15 mouse cellular contexts compared by ENCODE assay signal in genomic region chr9:119523301-119523700, GRCm38 (mm10). TPM values are rescaled to one million over a fixed set of nuclear protein-coding genes. Genes with fewer than 3 reads are reported as not detected.
DNase-seq lines count a peak whose midpoint lies in the region; ATAC-seq lines count a peak whose summit lies in the region.
"Had no signal": no experiment of that assay in that cellular context is flagged by ENCODE, and none has a peak within 500 bp of the region (broad histone marks: within the 10 kb centered on the region; RNA-seq: fewer than 3 reads in every experiment).

No protein-coding gene starts in this region.

- H3K4me1 ChIP-seq in forebrain, embryonic 12.5 days = no peaks in the 10 kb centered on the region

- H3K4me2 ChIP-seq in forebrain, embryonic 12.5 days = no peak overlapping the region
- H3K4me2 ChIP-seq: embryonic facial prominence, embryonic 13.5 days; liver, embryonic 11.5 days had no signal

- 89% methylated on average over 8 of the region's 8 CpGs for WGBS in forebrain, embryonic 12.5 days

- peaks cover 23% of the 10 kb centered on the region for H3K27me3 ChIP-seq in forebrain, embryonic 12.5 days

- H3K27ac ChIP-seq in forebrain, embryonic 12.5 days = no peak overlapping the region
- H3K27ac ChIP-seq: embryonic facial prominence, embryonic 13.5 days; stomach, postnatal 0 days had no signal

- intact Hi-C loops in left cerebral cortex, postnatal 4 days (cut with DNase I) = no loop called here
- intact Hi-C loops in left cerebral cortex, postnatal 25 days (cut with DNase I) = no loop called here
- intact Hi-C loops in heart, postnatal 36 days (cut with DNase I) = no loop called here

- ATAC-seq in forebrain, embryonic 12.5 days (ENCODE audit: low FRiP score) = no peak
- ATAC-seq: forebrain, embryonic 16.5 days; hindbrain, embryonic 16.5 days had no signal

- no peak overlapping the region for H3K9ac ChIP-seq in forebrain, embryonic 12.5 days
- H3K9ac ChIP-seq: embryonic facial prominence, embryonic 13.5 days had no signal

- H3K9me3 ChIP-seq in forebrain, embryonic 12.5 days = peaks cover 6% of the 10 kb centered on the region
- H3K9me3 ChIP-seq: embryonic facial prominence, embryonic 13.5 days had no signal

- DNase-seq in left cerebral cortex, postnatal 4 days = peak; percentile 43
- no peak for DNase-seq in left cerebral cortex, postnatal 25 days (ENCODE audit: low spot score in 2 of 2)
- peak; percentile 41 for DNase-seq in heart, adult 8-10 months (ENCODE audit: low spot score)
- peak; percentile 21 to 55 for DNase-seq in heart, postnatal 36 days
- DNase-seq in retina, postnatal 1 day = no peak
- DNase-seq in adipocyte (ENCODE audit: low spot score) = no peak
- DNase-seq: gastrocnemius, postnatal 14 days; lung, postnatal 10 days had no signal

- peaks cover 5% of the 10 kb centered on the region for H3K36me3 ChIP-seq in forebrain, embryonic 12.5 days (replicated peaks)
- H3K36me3 ChIP-seq: embryonic facial prominence, embryonic 13.5 days had no signal

- no peak overlapping the region for H3K4me3 ChIP-seq in forebrain, embryonic 12.5 days (replicated peaks)
- H3K4me3 ChIP-seq: embryonic facial prominence, embryonic 13.5 days had no signal

RNA-seq across cellular contexts. Expression of gene Scn5a, which starts 55.5 kb away (rescaled TPM):
- 1 to 10 TPM; 1.4 to 4.4 TPM for total RNA-seq in left cerebral cortex, postnatal 4 days (2021)
- total RNA-seq in left cerebral cortex, postnatal 25 days (2021) = 1 to 10 TPM; 2.9 to 5.1 TPM
- 100 to 1,000 TPM; 176 to 234 (median 203) TPM for total RNA-seq in heart, adult 8-10 months (2022)
- 100 to 1,000 TPM; 127 to 161 TPM for total RNA-seq in heart, postnatal 36 days (2021)
- polyA plus RNA-seq in forebrain, embryonic 12.5 days (2016; fragmentation: Nextera tagmentation; extraction: Ambion mirVana) = 3.2 and 3.5 TPM in 2 replicates
- total RNA-seq: neutrophil, adult 5-6 weeks had no signal

Comparison
In these comparisons a context has a peak if more than half of its experiments do, and no peak if none do; other contexts are left out.
1. DNase-seq: peak in left cerebral cortex, postnatal 4 days (single experiment), heart, adult 8-10 months (single experiment) and heart, postnatal 36 days (2 of 2); none in left cerebral cortex, postnatal 25 days (0 of 2), retina, postnatal 1 day (single experiment) and adipocyte (single experiment).
2. RNA of gene Scn5a, which starts 55.5 kb away (total RNA-seq): 176 to 234 TPM in heart, adult 8-10 months and 127 to 161 TPM in heart, postnatal 36 days; 2.9 to 5.1 TPM in left cerebral cortex, postnatal 25 days and 1.4 to 4.4 TPM in left cerebral cortex, postnatal 4 days; every median in the first group is over 10 times any median in the second.